Mouse (Mus musculus) CH12.LX (cell line): ENCODE data around the gene Tbc1d22a. TPM values are rescaled to one million over a fixed set of nuclear protein-coding genes. Genes with fewer than 3 reads are reported as not detected.

ENCODE experiments used
- DNase-seq: peaks from one replicate; pipeline ENCODE4 v3.0.0-alpha.2; 2013; ENCODE audit errors: extremely low read depth
- H3K27ac ChIP-seq: 2 replicates; pipeline ENCODE4 v1.5.1; 2012; ENCODE audit warnings: low read depth, mild to moderate bottlenecking, control low read depth, moderate library complexity; ENCODE audit not compliant: insufficient read depth
- H3K27me3 ChIP-seq: replicated peaks from 2 replicates; pipeline ENCODE3; 2012; ENCODE audit warnings: inconsistent platforms
- H3K36me3 ChIP-seq, 2 experiments: replicated peaks in 1 of 2; 2 replicates each; pipeline versions ENCODE3 to v1.6.1; 2012; ENCODE audit warnings: inconsistent platforms in 1 of 2, low read length in 1 of 2, mild to moderate bottlenecking in 1 of 2, mixed read lengths in 1 of 2, moderate library complexity in 1 of 2; ENCODE audit not compliant: control insufficient read depth in 1 of 2, insufficient read depth in 1 of 2
- H3K4me1 ChIP-seq, 2 experiments: 2 replicates each; pipeline ENCODE4 v1.6.1; 2012; ENCODE audit warnings: inconsistent platforms in 1 of 2, moderate library complexity in 1 of 2; ENCODE audit not compliant: insufficient read depth in 2 of 2, control insufficient read depth in 1 of 2
- H3K4me2 ChIP-seq: 2 replicates; pipeline ENCODE4 v1.6.1; 2012; ENCODE audit warnings: low read depth, mild to moderate bottlenecking, control low read depth; ENCODE audit not compliant: poor library complexity, insufficient read depth, severe bottlenecking
- H3K4me3 ChIP-seq, 3 experiments: fragments of 150-350 bp in 1 of 3; sonication (generic) in 1 of 3; replicated peaks in 1 of 3; 2 replicates each; pipeline versions ENCODE3 to v1.5.1; 2011 to 2012; ENCODE audit warnings: low read depth in 2 of 3, low read length in 2 of 3, mild to moderate bottlenecking in 2 of 3, moderate library complexity in 2 of 3, control low read depth in 1 of 3, improper control_type of control experiment in 1 of 3, inconsistent platforms in 1 of 3, mixed read lengths in 1 of 3; ENCODE audit not compliant: poor library complexity in 1 of 3
- H3K79me2 ChIP-seq: replicated peaks from 2 replicates; pipeline ENCODE4 v1.6.1; 2012; ENCODE audit warnings: mild to moderate bottlenecking, moderate library complexity; ENCODE audit not compliant: control insufficient read depth, poor library complexity, insufficient read depth, severe bottlenecking; ENCODE audit errors: extremely low read depth
- H3K9ac ChIP-seq: 2 replicates; pipeline ENCODE4 v1.6.1; 2012; ENCODE audit warnings: low read depth, mild to moderate bottlenecking, control low read depth, moderate library complexity; ENCODE audit not compliant: insufficient read depth
- H3K9me3 ChIP-seq: replicated peaks from 2 replicates; pipeline ENCODE3; 2012; ENCODE audit warnings: low read length, inconsistent platforms, mixed read lengths
- CHD1 ChIP-seq: IDR thresholded peaks from 2 replicates; pipeline ENCODE4 v1.6.1; 2012; ENCODE audit warnings: low read depth, low read length, improper control_type of control experiment, inconsistent platforms
- CHD2 ChIP-seq: IDR thresholded peaks from 2 replicates; pipeline ENCODE4 v1.6.1; 2011; ENCODE audit warnings: low read length, improper control_type of control experiment
- CTCF ChIP-seq, 2 experiments: IDR thresholded peaks in 1 of 2; conservative IDR thresholded peaks in 1 of 2; 2 replicates each; pipeline ENCODE4 v1.5.1; 2011 to 2012; ENCODE audit warnings: low read depth in 2 of 2, low read length in 2 of 2, improper control_type of control experiment in 1 of 2, inconsistent platforms in 1 of 2, mild to moderate bottlenecking in 1 of 2, moderate library complexity in 1 of 2
- E2F4 ChIP-seq: IDR thresholded peaks from 2 replicates; pipeline ENCODE4 v1.6.1; 2011; ENCODE audit warnings: low read depth, low read length, improper control_type of control experiment; ENCODE audit not compliant: insufficient replicate concordance
- ELF1 ChIP-seq: IDR thresholded peaks from 2 replicates; pipeline ENCODE4 v1.6.1; 2014; ENCODE audit warnings: low read depth, mild to moderate bottlenecking, inconsistent platforms, low read length, improper control_type of control experiment
- ETS1 ChIP-seq: conservative IDR thresholded peaks from 2 replicates; pipeline ENCODE4 v1.6.1; 2012; ENCODE audit warnings: low read depth, mild to moderate bottlenecking, inconsistent platforms, low read length, improper control_type of control experiment, moderate library complexity
- GABPA ChIP-seq: IDR thresholded peaks from 2 replicates; pipeline ENCODE4 v1.6.1; 2012; ENCODE audit warnings: low read depth, low read length, improper control_type of control experiment, inconsistent platforms; ENCODE audit not compliant: insufficient replicate concordance
- IRF4 ChIP-seq: IDR thresholded peaks from 2 replicates; pipeline ENCODE4 v1.6.1; 2014; ENCODE audit warnings: low read depth, mild to moderate bottlenecking, inconsistent platforms, low read length, improper control_type of control experiment
- JUN ChIP-seq: IDR thresholded peaks from 2 replicates; pipeline ENCODE4 v1.6.1; 2011; ENCODE audit warnings: low read depth, mild to moderate bottlenecking, low read length, improper control_type of control experiment, moderate library complexity; ENCODE audit not compliant: insufficient read depth
- JUND ChIP-seq: conservative IDR thresholded peaks from 2 replicates; pipeline ENCODE4 v1.6.1; 2011; ENCODE audit warnings: low read depth, low read length, improper control_type of control experiment
- MAX ChIP-seq: IDR thresholded peaks from 2 replicates; pipeline ENCODE4 v1.6.1; 2011; ENCODE audit warnings: low read length, improper control_type of control experiment
- MEF2A ChIP-seq: IDR thresholded peaks from 2 replicates; pipeline ENCODE4 v1.6.1; 2014; ENCODE audit warnings: low read depth, mild to moderate bottlenecking, inconsistent platforms, low read length, improper control_type of control experiment, borderline replicate concordance
- MXI1 ChIP-seq: IDR thresholded peaks from 2 replicates; pipeline ENCODE4 v1.6.1; 2011; ENCODE audit warnings: mild to moderate bottlenecking, low read depth, low read length, improper control_type of control experiment
- NELFE ChIP-seq: IDR thresholded peaks from 2 replicates; pipeline ENCODE4 v1.6.1; 2011; ENCODE audit warnings: low read depth, low read length, improper control_type of control experiment
- POLR2A ChIP-seq: IDR thresholded peaks from 2 replicates; pipeline ENCODE4 v1.6.1; 2011; ENCODE audit warnings: low read depth, mild to moderate bottlenecking, improper control_type of control experiment, low read length
- SIN3A ChIP-seq: IDR thresholded peaks from 2 replicates; pipeline ENCODE4 v1.6.1; 2012; ENCODE audit warnings: low read length, improper control_type of control experiment, inconsistent platforms
- SMC3 ChIP-seq: IDR thresholded peaks from 2 replicates; pipeline ENCODE4 v1.6.1; 2011; ENCODE audit warnings: low read depth, low read length, improper control_type of control experiment
- UBTF ChIP-seq: IDR thresholded peaks from 2 replicates; pipeline ENCODE4 v1.6.1; 2012; ENCODE audit warnings: low read depth, mild to moderate bottlenecking, inconsistent platforms, low read length, improper control_type of control experiment, moderate library complexity
- ZC3H11A ChIP-seq: IDR thresholded peaks from 2 replicates; pipeline ENCODE4 v1.6.1; 2012; ENCODE audit warnings: low read depth, mild to moderate bottlenecking, inconsistent platforms, low read length, improper control_type of control experiment
- ZKSCAN1 ChIP-seq: IDR thresholded peaks from 2 replicates; pipeline ENCODE4 v1.6.1; 2012; ENCODE audit warnings: low read depth, inconsistent platforms, low read length, improper control_type of control experiment, borderline replicate concordance
- ZMIZ1 ChIP-seq: IDR thresholded peaks from 2 replicates; pipeline ENCODE4 v1.6.1; 2012; ENCODE audit warnings: low read depth, mild to moderate bottlenecking, inconsistent platforms, low read length, improper control_type of control experiment
- ZNF384 ChIP-seq: IDR thresholded peaks from 2 replicates; pipeline ENCODE4 v1.6.1; 2012; ENCODE audit warnings: low read depth, low read length, improper control_type of control experiment, inconsistent platforms
- dilution Hi-C: fragments of 300-500 bp; cut with MboI; formaldehyde crosslinking; loops from 2 replicates; pipeline ENCODE4 v1.14.3; 2020; ENCODE audit warnings: low sequenced_read_pairs; ENCODE audit not compliant: extremely low pct_unique_long_range_greater_than_20kb, extremely low pct_ligation_motif_present
- in situ Hi-C: fragments of 300-500 bp; cut with MboI; formaldehyde crosslinking; loops from 3 replicates; pipeline ENCODE4 v1.14.3; 2019; ENCODE audit warnings: low sequenced_read_pairs, low pct_ligation_motif_present, low pct_unique_long_range_greater_than_20kb, mixed read lengths
- polyA plus RNA-seq: library from polyadenylated mRNA; unstranded; fragments of >175 nt; gene quantifications from 2 replicates; pipeline ENCODE4 v1.2.1, GENCODE M21; 2012; ENCODE audit warnings: low read depth; ENCODE audit not compliant: insufficient read length
- total RNA-seq, 2 experiments: library from RNA; depleted of rRNA; stranded (reverse); fragments of 300-350 nt in 1 of 2; fragments of >200 nt in 1 of 2; gene quantifications; 2 replicates each; pipeline ENCODE4 v1.2.3; 2012 to 2014

Tbc1d22a gene
- total and polyA plus RNA-seq, 3 experiments: 17.6 to 20.2 (median 19.4) TPM

DNA sequence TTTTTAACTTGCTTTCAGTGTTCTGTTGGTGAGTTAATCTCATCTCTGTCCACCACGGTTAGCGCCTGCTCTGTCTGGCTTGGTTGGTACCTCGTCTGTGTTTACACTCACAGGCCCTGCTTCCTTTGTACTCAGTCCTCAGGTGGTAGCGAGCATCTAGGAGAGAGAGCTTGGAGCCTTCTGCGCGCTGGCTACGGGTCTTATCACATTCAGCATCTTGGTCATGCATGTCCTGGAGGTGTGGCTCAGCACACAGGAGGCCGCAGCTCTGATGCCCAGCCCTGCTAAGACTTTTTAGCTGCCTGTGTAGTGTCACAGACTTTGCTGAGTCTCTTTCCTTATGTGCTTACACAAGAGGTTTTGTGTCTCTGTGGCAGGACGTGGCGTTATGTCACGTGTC lies 15.4 kb downstream of the Tbc1d22a start:
- Histone ChIP-seq H3K9me3 (no peaks in the 10 kb centered on the region), H3K4me3 (no peak overlapping the region), H3K4me1 (peaks cover 0 to 39% of the 10 kb centered on the region in 2 experiments; a peak in 2 of 4 replicates), H3K27me3 (no peaks in the 10 kb centered on the region), H3K4me2 (no peak overlapping the region), H3K36me3 (peaks cover 0 to 32% of the 10 kb centered on the region in 2 experiments), H3K9ac (no peak overlapping the region), H3K79me2 (no peaks in the 10 kb centered on the region), H3K27ac (no peak overlapping the region)
- TF ChIP-seq ZKSCAN1 (no peak), ZC3H11A (no peak), POLR2A (no peak), GABPA (no peak), CHD1 (no peak), ZNF384 (no peak), UBTF (no peak), CHD2 (no peak), ETS1 (no peak), SIN3A (no peak), NELFE (no peak), ELF1 (no peak)
- dilution Hi-C loops: no loop called here
- no peak for DNase-seq
- in situ Hi-C loops: loop anchor here (25.0 kb wide), 1 partner anchor 333 kb away; no protein-coding TSS in a partner anchor

DNA sequence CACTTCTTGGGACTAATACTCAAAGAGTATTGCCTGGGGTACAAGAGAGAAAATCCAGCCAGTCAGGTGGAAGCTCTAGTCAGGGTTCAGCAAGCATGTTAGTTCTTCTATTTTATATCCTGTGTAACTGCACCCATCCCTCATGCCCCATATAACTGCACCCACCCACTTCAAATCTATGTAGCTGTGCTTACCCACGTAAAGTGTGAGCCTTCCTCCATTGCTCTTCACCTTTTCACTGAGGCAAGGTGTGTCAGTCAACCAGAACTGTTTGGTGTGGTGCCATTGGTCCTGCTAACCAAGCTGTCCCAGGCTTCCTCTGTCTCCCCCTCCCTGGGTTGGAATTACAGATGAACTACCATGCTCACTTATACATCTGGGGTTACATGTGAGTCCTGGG lies 16.9 kb downstream of the Tbc1d22a start:
- H3K4me3 ChIP-seq: no peak overlapping the region
- no peaks in the 10 kb centered on the region for H3K79me2 ChIP-seq
- H3K36me3 ChIP-seq: peaks cover 6 to 39% of the 10 kb centered on the region in 2 experiments
- dilution Hi-C loops: no loop called here
- in situ Hi-C loops: loop anchor here (25.0 kb wide), 1 partner anchor 331 kb away; no protein-coding TSS in a partner anchor
- peaks cover 0 to 31% of the 10 kb centered on the region in 2 experiments; a peak in 2 of 4 replicates for H3K4me1 ChIP-seq
- DNase-seq: no peak
- no peaks in the 10 kb centered on the region for H3K27me3 ChIP-seq
- no peak overlapping the region for H3K4me2 ChIP-seq
- TF ChIP-seq MXI1 (no peak), GABPA (no peak), MAX (no peak), JUN (no peak), IRF4 (no peak), MEF2A (no peak), JUND (no peak), NELFE (no peak), ZNF384 (no peak), SMC3 (no peak), ZMIZ1 (no peak), CTCF (conservative IDR thresholded peaks at IDR 0.05 in 1 of 2, IDR thresholded peaks at IDR 0.05 in 1 of 2; ENCODE audit: low read depth in 2 of 2, low read length in 2 of 2) (no peak), E2F4 (no peak)
- no peak overlapping the region for H3K9ac ChIP-seq
- no peaks in the 10 kb centered on the region for H3K9me3 ChIP-seq
- no peak overlapping the region for H3K27ac ChIP-seq
